Mouse (Mus musculus): Measurements from ENCODE around the gene Akap13. TPM values are rescaled to one million over a fixed set of nuclear protein-coding genes. Genes with fewer than 3 reads are reported as not detected.
A peak's percentile ranks its signal among the peaks of the same experiment; 100 is the strongest.

Akap13 gene
- polyA plus RNA-seq, 1 experiment from 2014 or later = 25.8 TPM

GRCm38 (mm10) chr7:75641415-75642177, 186.3 kb downstream of the Akap13 start:
- Histone ChIP-seq H3K4me1 (peaks cover 6% of the 10 kb centered on the region), H3K9me3 (no peaks in the 10 kb centered on the region), H3K4me2 (replicated peaks) (no peak overlapping the region), H3K27me3 (replicated peaks) (no peaks in the 10 kb centered on the region), H3K4me3 (no peak overlapping the region), H3K36me3 (no peaks in the 10 kb centered on the region), H3K9ac (no peak overlapping the region), H3K27ac (no peak overlapping the region)
- no peak for ATAC-seq (ENCODE audit: low FRiP score, low read depth)
- 48% methylated on average over 9 of the region's 9 CpGs for WGBS

DNA sequence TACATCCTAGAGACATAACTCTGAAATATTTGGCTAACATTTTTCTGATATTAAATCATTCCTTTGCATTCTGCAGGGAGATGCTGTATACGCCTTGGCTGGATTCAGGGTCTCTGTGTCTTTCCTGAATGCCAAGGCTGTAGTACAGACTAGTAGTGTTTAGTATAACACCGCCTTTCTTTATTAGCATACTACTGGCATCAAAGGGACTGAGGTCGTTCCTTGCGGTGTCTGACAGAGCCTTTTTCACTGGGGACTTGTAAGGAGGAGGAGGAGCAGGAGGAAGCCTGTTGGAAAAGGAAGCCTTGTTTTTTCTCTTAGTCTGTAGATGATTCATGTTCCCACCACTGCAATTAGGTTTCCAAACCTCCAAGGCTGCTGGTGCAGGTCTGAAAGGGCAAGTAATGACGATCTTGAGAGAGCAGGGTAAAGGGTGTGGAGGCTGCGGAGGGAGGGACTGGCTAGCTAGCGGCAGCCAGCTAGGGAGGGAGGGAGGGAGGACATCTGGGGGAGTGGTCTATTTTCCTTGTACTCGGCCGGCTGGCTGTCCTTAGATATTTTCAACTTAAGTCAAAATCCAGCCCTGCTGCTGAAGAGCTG, 186.9 kb downstream of the Akap13 start:
- Histone ChIP-seq H3K4me2 (replicated peaks) (peak overlapping the region; percentile 59), H3K9me3 (no peaks in the 10 kb centered on the region), H3K4me1 (peaks cover 6% of the 10 kb centered on the region), H3K36me3 (no peaks in the 10 kb centered on the region), H3K9ac (peak overlapping the region; percentile 49), H3K27me3 (replicated peaks) (no peaks in the 10 kb centered on the region), H3K27ac (peak overlapping the region; percentile 43; the same call in 1 of the 2 replicates), H3K4me3 (peak overlapping the region; percentile 20)
- 2% methylated on average over 9 of the region's 9 CpGs for WGBS
- peak; percentile 85 for ATAC-seq (ENCODE audit: low FRiP score, low read depth)

DNA sequence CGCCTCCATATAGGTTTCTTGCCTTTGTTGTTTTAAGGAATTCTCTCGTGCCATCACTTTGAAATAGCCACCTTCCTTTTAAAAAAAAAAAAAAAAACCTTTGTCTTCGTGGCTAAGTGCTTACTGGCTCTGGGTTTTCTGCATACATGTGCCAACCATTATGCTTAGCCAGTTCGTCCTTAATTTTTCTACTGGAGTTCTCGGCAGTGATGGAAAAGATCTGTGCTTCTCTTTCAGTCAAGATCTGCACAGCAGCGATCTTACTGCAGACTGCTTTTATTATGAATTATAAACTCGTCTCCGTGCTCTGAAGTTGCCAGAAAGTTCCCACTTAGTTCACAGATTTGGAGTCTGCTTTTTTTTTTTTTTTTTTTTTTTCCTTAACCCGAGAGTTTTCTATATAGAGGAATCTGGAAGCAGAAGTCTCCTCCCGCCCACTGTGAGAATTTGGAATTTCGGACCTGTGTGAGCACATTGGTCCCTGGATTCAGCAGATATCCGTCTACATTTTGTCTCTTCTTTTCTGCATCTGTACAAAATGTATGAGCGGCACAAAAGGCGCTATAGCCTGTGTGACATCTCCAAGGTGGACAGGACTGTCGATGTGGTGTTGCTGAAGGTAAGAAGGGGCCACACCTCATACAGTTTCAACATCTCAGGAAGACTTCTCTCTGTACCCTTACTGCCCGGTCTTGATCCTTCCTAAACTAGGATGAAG, 187.7 kb downstream of the Akap13 start:
- ATAC-seq (ENCODE audit: low FRiP score, low read depth) = no peak
- peak overlapping the region; percentile 20; the same call in 1 of the 2 replicates for H3K4me3 ChIP-seq
- peak overlapping the region; percentile 59 for H3K4me2 ChIP-seq (replicated peaks)
- no peaks in the 10 kb centered on the region for H3K9me3 ChIP-seq
- peaks cover 6% of the 10 kb centered on the region for H3K4me1 ChIP-seq
- peak overlapping the region; percentile 49; the same call in 1 of the 2 replicates for H3K9ac ChIP-seq
- H3K36me3 ChIP-seq = no peaks in the 10 kb centered on the region
- no peak overlapping the region for H3K27ac ChIP-seq
- 44% methylated on average over 16 of the region's 16 CpGs for WGBS
- no peaks in the 10 kb centered on the region for H3K27me3 ChIP-seq (replicated peaks)

DNA sequence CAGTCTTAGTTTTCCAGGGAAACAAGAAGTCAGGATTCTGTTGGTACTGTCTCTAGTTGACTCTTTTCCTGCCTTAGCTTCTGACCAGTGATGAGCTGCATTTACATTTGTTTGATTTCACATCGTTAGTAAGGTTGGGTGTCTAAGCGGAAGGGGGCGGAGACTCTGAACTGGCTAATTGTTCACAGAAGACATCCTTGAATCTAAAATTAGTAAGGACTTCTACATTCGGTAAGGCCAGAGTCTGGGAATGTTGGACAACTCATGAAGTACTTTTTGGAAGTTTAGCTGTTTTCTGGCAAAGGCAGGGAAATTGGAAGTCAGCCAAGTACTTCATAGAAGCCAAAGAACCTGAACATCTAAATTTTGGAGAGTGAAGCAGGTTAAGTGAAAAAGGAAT, 188.7 kb downstream of the Akap13 start:
- no peaks in the 10 kb centered on the region for H3K36me3 ChIP-seq
- WGBS = 67% methylated on average over 4 of the region's 4 CpGs
- 0 out of 2 replicates have a peak overlapping the region, but pooled peaks have one; percentile 13 for H3K4me3 ChIP-seq
- no peak for ATAC-seq (ENCODE audit: low FRiP score, low read depth)
- H3K4me1 ChIP-seq = peaks cover 6% of the 10 kb centered on the region
- H3K9me3 ChIP-seq = no peaks in the 10 kb centered on the region
- H3K9ac ChIP-seq = no peak overlapping the region
- H3K4me2 ChIP-seq (replicated peaks) = peak overlapping the region; percentile 59
- no peak overlapping the region for H3K27ac ChIP-seq
- H3K27me3 ChIP-seq (replicated peaks) = no peaks in the 10 kb centered on the region

DNA sequence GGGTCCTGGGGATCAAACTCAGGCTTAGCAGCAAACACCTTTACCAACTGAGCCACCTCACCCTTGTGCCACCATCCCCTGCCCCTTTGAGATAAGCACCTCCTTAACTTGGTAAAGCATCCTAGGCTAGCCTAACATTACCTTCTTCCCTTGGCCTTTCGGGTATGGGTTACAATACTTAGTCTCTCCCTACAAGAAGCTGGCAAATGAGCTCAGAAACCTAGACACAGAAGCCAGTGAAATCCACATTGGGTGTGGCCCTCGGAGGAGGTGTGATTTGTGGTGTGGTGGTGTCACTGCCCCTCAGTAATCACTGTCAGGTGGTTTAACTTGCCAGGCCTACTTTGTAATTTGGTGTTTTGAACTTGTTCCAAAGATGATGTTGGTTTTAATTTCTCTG, 189.3 kb downstream of the Akap13 start:
- 83% methylated on average over 2 of the region's 2 CpGs for WGBS
- no peak overlapping the region for H3K4me3 ChIP-seq
- H3K27ac ChIP-seq = no peak overlapping the region
- no peaks in the 10 kb centered on the region for H3K36me3 ChIP-seq
- 0 out of 2 replicates have a peak overlapping the region, but pooled peaks have one; percentile 21 for H3K4me2 ChIP-seq (replicated peaks)
- H3K9me3 ChIP-seq = no peaks in the 10 kb centered on the region
- no peaks in the 10 kb centered on the region for H3K27me3 ChIP-seq (replicated peaks)
- ATAC-seq (ENCODE audit: low FRiP score, low read depth) = no peak
- peaks cover 6% of the 10 kb centered on the region for H3K4me1 ChIP-seq
- H3K9ac ChIP-seq = no peak overlapping the region

DNA sequence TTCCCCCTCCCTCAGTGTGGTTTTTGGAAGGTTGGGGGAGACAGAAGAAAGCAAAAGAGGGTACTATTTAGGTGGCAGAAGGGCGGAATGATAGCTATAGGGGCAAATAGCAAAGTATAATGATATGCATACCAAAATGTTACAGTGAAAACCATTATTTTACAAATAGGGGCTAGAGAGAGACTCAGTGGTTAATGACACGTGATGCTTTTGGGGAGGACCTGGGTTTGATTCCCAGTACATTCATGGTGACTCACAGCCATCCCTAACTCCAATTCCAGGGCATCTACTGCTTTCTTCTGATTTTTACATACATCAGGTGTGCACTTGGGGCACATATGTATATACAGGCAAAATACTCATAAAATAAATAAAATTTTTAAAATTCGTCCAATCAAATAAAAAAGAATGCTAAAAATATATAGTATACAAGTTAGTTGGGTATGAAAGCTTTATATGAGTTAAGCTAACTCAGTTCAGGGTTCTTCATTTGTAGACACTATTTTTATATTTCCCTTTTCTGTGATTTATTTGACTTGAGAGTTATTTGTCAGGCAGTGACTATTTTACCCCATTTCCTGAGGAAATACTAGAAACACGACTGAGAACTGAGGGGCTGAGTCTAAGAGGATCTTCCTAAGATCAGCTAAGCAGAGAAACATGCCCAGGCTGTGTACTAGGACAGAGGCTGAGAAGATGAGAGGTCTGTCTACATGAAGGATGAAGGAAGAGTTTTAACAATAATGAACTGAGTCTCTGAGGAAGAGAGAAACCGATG, 190.0 kb downstream of the Akap13 start:
- ATAC-seq (ENCODE audit: low FRiP score, low read depth) = no peak
- H3K36me3 ChIP-seq = no peaks in the 10 kb centered on the region
- no peaks in the 10 kb centered on the region for H3K9me3 ChIP-seq
- WGBS = 80% methylated on average over 5 of the region's 5 CpGs
- no peak overlapping the region for H3K27ac ChIP-seq
- no peaks in the 10 kb centered on the region for H3K27me3 ChIP-seq (replicated peaks)
- no peak overlapping the region for H3K9ac ChIP-seq
- H3K4me2 ChIP-seq (replicated peaks) = no peak overlapping the region
- H3K4me1 ChIP-seq = peaks cover 6% of the 10 kb centered on the region
- no peak overlapping the region for H3K4me3 ChIP-seq

DNA sequence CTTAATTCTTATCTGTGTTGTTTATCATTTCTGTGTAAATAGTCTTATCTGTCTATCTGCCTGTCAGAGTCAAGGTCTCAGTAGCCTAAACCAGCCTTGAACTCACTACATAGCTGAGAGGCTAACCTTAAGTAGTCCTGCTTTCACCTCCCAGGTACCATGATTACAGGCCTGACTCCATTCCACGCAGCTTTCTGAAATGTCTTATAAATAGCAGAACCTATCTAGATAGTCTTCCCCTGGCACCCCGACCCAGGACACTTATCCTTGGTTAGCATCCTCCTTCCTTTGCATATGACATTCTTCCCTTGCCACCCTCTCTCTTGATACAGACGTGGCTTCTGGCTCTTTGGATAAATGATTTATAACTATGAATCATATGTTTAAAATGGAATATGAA, 192.7 kb downstream of the Akap13 start:
- Histone ChIP-seq H3K9ac (no peak overlapping the region), H3K27me3 (replicated peaks) (no peaks in the 10 kb centered on the region), H3K4me3 (no peak overlapping the region), H3K9me3 (no peaks in the 10 kb centered on the region), H3K27ac (no peak overlapping the region), H3K36me3 (no peaks in the 10 kb centered on the region), H3K4me2 (replicated peaks) (no peak overlapping the region), H3K4me1 (no peaks in the 10 kb centered on the region)
- WGBS = 85% methylated on average over 3 of the region's 3 CpGs
- ATAC-seq (ENCODE audit: low FRiP score, low read depth) = no peak

GRCm38 (mm10) chr7:75648961-75649360, 193.6 kb downstream of the Akap13 start:
- Histone ChIP-seq H3K27ac (no peak overlapping the region), H3K9ac (no peak overlapping the region), H3K4me1 (no peaks in the 10 kb centered on the region), H3K9me3 (no peaks in the 10 kb centered on the region), H3K27me3 (replicated peaks) (no peaks in the 10 kb centered on the region), H3K36me3 (no peaks in the 10 kb centered on the region), H3K4me3 (no peak overlapping the region), H3K4me2 (replicated peaks) (no peak overlapping the region)
- 84% methylated on average over 4 of the region's 4 CpGs for WGBS
- no peak for ATAC-seq (ENCODE audit: low FRiP score, low read depth)

- no peak for ATAC-seq (ENCODE audit: low FRiP score, low read depth)
- H3K9me3 ChIP-seq = no peaks in the 10 kb centered on the region
- no peak overlapping the region for H3K4me3 ChIP-seq
- H3K4me1 ChIP-seq = no peaks in the 10 kb centered on the region
- H3K27ac ChIP-seq = no peak overlapping the region
- 79% methylated on average over 1 of the region's 1 CpGs for WGBS
- H3K9ac ChIP-seq = no peak overlapping the region
- H3K27me3 ChIP-seq (replicated peaks) = no peaks in the 10 kb centered on the region
- H3K36me3 ChIP-seq = no peaks in the 10 kb centered on the region
- H3K4me2 ChIP-seq (replicated peaks) = no peak overlapping the region
These were observed 194.6 kb downstream of the Akap13 start for GRCm38 (mm10) chr7:75649966-75650365.

GRCm38 (mm10) chr7:75653684-75654317, 198.5 kb downstream of the Akap13 start:
- Histone ChIP-seq H3K9ac (no peak overlapping the region), H3K9me3 (no peaks in the 10 kb centered on the region), H3K36me3 (no peaks in the 10 kb centered on the region), H3K4me2 (replicated peaks) (no peak overlapping the region), H3K4me1 (no peaks in the 10 kb centered on the region), H3K27ac (no peak overlapping the region), H3K27me3 (replicated peaks) (no peaks in the 10 kb centered on the region), H3K4me3 (no peak overlapping the region)
- no peak for ATAC-seq (ENCODE audit: low FRiP score, low read depth)
- 75% methylated on average over 3 of the region's 3 CpGs for WGBS

GRCm38 (mm10) chr7:75655180-75656074, 200.1 kb downstream of the Akap13 start:
- H3K4me3 ChIP-seq = no peak overlapping the region
- ATAC-seq (ENCODE audit: low FRiP score, low read depth) = no peak
- H3K4me1 ChIP-seq = no peaks in the 10 kb centered on the region
- no peaks in the 10 kb centered on the region for H3K27me3 ChIP-seq (replicated peaks)
- no peaks in the 10 kb centered on the region for H3K36me3 ChIP-seq
- H3K9me3 ChIP-seq = no peaks in the 10 kb centered on the region
- no peak overlapping the region for H3K9ac ChIP-seq
- 85% methylated on average over 11 of the region's 11 CpGs for WGBS
- H3K4me2 ChIP-seq (replicated peaks) = no peak overlapping the region
- no peak overlapping the region for H3K27ac ChIP-seq
